In genomic region chr9:47587577-47588194, GRCm38 (mm10) we compare ENCODE assay signal across 8 mouse cellular contexts. TPM values are rescaled to one million over a fixed set of nuclear protein-coding genes. Genes with fewer than 3 reads are reported as not detected.
DNase-seq lines count a peak whose midpoint lies in the region; ATAC-seq and TF ChIP-seq lines count a peak whose summit lies in the region.

No protein-coding gene starts in this region.

- peak overlapping the region; percentile 33; the same call in 1 of the 2 replicates for H3K4me2 ChIP-seq in lung, postnatal 0 days (replicated peaks; ENCODE audit: low read depth, low read length)

- TF ChIP-seq POLR2A in bone marrow macrophage, adult 2 months (IDR thresholded peaks at IDR 0.05; ENCODE audit: borderline replicate concordance, low read depth, low read length), result no peak

- H3K27me3 ChIP-seq in lung, postnatal 0 days (replicated peaks; ENCODE audit: insufficient read depth, low read length), result no peaks in the 10 kb centered on the region

- ATAC-seq in lung, postnatal 0 days, result peak; percentile 53
- no peak for ATAC-seq in megakaryocyte, adult 5-6 weeks (ENCODE audit: poor library complexity, severe bottlenecking)

- no peak for TF ChIP-seq EP300 in lung, postnatal 0 days (IDR thresholded peaks at IDR 0.05)

- 54% methylated on average over 7 of the region's 7 CpGs for WGBS in lung, postnatal 0 days

- in situ Hi-C loops in ES-E14 (cut with MboI; ENCODE audit: low sequenced_read_pairs in 2 of 2, unreplicated experiment in 2 of 2), result no loop called here

- TF ChIP-seq CTCF in bone marrow macrophage, adult 2 months (IDR thresholded peaks at IDR 0.05; ENCODE audit: low read depth, low read length), result 0 out of 2 replicates have a peak, but pooled peaks have one; percentile 15
- TF ChIP-seq CTCF in lung, postnatal 0 days (IDR thresholded peaks at IDR 0.05), result peak; percentile 75

- DNase-seq in kidney, adult 8-10 months, result peak; percentile 11 to 57
- no peak for DNase-seq in kidney, adult 11 months
- DNase-seq in ES-E14 (ENCODE audit: low read depth, low spot score), result peak; percentile 66
- peak; percentile 4 to 17 for DNase-seq in heart, postnatal 36 days
- DNase-seq in lung, postnatal 0 days (ENCODE audit: low spot score), result peak; percentile 66
- DNase-seq in natural killer cell, adult 2 months (ENCODE audit: low spot score in 2 of 2), result no peak

- H3K9me3 ChIP-seq in ES-E14 (ENCODE audit: control insufficient read depth, insufficient read depth, low read depth, low read length), result no peaks in the 10 kb centered on the region
- H3K9me3 ChIP-seq in lung, postnatal 0 days (ENCODE audit: low read length), result no peaks in the 10 kb centered on the region

- intact Hi-C loops in heart, postnatal 36 days (cut with DNase I), result loop anchor here (2.0 to 5.0 kb wide), 2 partner anchors 55 to 110 kb away; no protein-coding TSS in a partner anchor

- H3K9ac ChIP-seq in ES-E14 (ENCODE audit: insufficient read depth, low read depth, low read length, poor library complexity, severe bottlenecking), result no peak overlapping the region; the same call in 1 of the 2 replicates
- H3K9ac ChIP-seq in lung, postnatal 0 days (replicated peaks; ENCODE audit: low read depth), result no peak overlapping the region

- no peak overlapping the region for H3K27ac ChIP-seq in ES-E14 (ENCODE audit: insufficient read depth, low read depth, low read length, poor library complexity, severe bottlenecking)
- H3K27ac ChIP-seq in bone marrow macrophage, adult 2 months (ENCODE audit: insufficient read depth, low read depth, low read length), result peak overlapping the region; percentile 23; the same call in 1 of the 2 replicates
- no peak overlapping the region for H3K27ac ChIP-seq in lung, postnatal 0 days (ENCODE audit: low read length)

- peak overlapping the region in 1 of 2 experiments; percentile 37; a peak in 1 of 4 replicates for H3K4me3 ChIP-seq in ES-E14 (ENCODE audit: insufficient read depth in 1 of 2, low read depth in 1 of 2, low read length in 2 of 2, poor library complexity in 1 of 2, severe bottlenecking in 1 of 2)
- H3K4me3 ChIP-seq in bone marrow macrophage, adult 2 months (ENCODE audit: insufficient read depth, low read length), result no peak overlapping the region
- H3K4me3 ChIP-seq in lung, postnatal 0 days (ENCODE audit: low read depth, low read length), result no peak overlapping the region

- H3K4me1 ChIP-seq in ES-E14 (ENCODE audit: control insufficient read depth in 2 of 2, insufficient read depth in 2 of 2, low read length in 2 of 2, poor library complexity in 1 of 2), result peaks cover 1 to 16% of the 10 kb centered on the region in 2 experiments
- H3K4me1 ChIP-seq in bone marrow macrophage, adult 2 months (ENCODE audit: control insufficient read depth, insufficient read depth, low read length), result peaks cover 44% of the 10 kb centered on the region
- no peaks in the 10 kb centered on the region; the same call in 1 of the 2 replicates for H3K4me1 ChIP-seq in lung, postnatal 0 days (ENCODE audit: insufficient read depth, low read depth, low read length)

- no peaks in the 10 kb centered on the region for H3K36me3 ChIP-seq in ES-E14 (ENCODE audit: control insufficient read depth, insufficient read depth, low read length, poor library complexity, severe bottlenecking)
- H3K36me3 ChIP-seq in lung, postnatal 0 days (ENCODE audit: insufficient read depth, low read length), result no peaks in the 10 kb centered on the region

TF ChIP-seq in ES-E14, 5 proteins besides CTCF, POLR2A, EP300 and RAD21:
- TF ChIP-seq ZC3H11A (IDR thresholded peaks at IDR 0.05; ENCODE audit: borderline replicate concordance, low read depth, low read length) (peak; percentile 48; the same call in 1 of the 2 replicates), CHD2 (IDR thresholded peaks at IDR 0.05; ENCODE audit: low read depth, low read length) (no peak)

RNA-seq across cellular contexts. Expression of gene Cadm1, which starts 57.7 kb away (rescaled TPM):
- 78.7 and 121 TPM in 2 replicates for total RNA-seq in ES-E14 (2012; rRNA removed)
- polyA plus RNA-seq in bone marrow macrophage, adult 2 months (2012; ENCODE audit: insufficient read depth, insufficient read length, missing spikeins), result 134 and 146 TPM in 2 replicates
- total RNA-seq in heart, postnatal 36 days (2021), result 1 to 10 TPM; 2.0 to 2.8 TPM
- polyA plus RNA-seq in lung, postnatal 0 days (2015; fragmentation: Nextera tagmentation; extraction: Ambion mirVana), result 84.9 and 89.2 TPM in 2 replicates
- 0.22 TPM in 1 of 2 replicates, not detected in the other for total RNA-seq in megakaryocyte, adult 5-6 weeks (2015)
- 0.22 and 0.37 TPM in 2 replicates for total RNA-seq in megakaryocyte, adult 5-6 weeks (2017)

Comparison
In these comparisons a context has a peak if more than half of its experiments do, and no peak if none do; other contexts are left out.
1. DNase-seq: peak in kidney, adult 8-10 months (2 of 2), ES-E14 (single experiment), heart, postnatal 36 days (2 of 2) and lung, postnatal 0 days (single experiment); none in kidney, adult 11 months (single experiment) and natural killer cell, adult 2 months (0 of 2).
2. RNA of gene Cadm1, which starts 57.7 kb away (total RNA-seq): 78.7 to 121 TPM in ES-E14; 2.0 to 2.8 TPM in heart, postnatal 36 days and 0.22 to 0.37 TPM in megakaryocyte, adult 5-6 weeks; every median in the first group is over 10 times any median in the second.